Mouse (Mus musculus): ENCODE data around the gene Hcrt. TPM values are rescaled to one million over a fixed set of nuclear protein-coding genes. Genes with fewer than 3 reads are reported as not detected.
A peak's percentile ranks its signal among the peaks of the same experiment; 100 is the strongest.

Hcrt gene
- polyA plus RNA-seq, 1 experiment from 2014 or later: 2.3 TPM

DNA sequence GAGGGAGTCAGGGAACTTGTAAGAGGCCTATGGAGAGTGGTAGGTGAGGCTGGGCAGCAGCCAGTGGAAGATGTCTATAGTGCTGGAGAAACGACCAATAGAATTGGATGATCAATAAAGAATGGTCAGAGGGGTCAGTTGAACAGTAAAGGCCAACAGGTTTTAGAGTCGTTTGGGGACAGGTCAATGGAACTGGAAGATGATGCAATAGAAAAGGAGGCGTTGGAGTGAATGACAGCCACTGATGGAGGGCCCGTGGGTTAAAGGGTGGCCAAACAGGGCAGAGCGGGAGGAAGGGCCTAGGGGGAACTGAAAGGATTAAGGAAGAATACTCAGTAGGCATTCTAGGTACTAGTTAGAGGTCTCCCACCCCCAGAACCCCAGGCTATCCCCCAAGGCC, 15.6 kb downstream of the Hcrt start:
- no peak for ATAC-seq (replicated peaks)
- no peak overlapping the region for H3K4me3 ChIP-seq
- H3K4me2 ChIP-seq: no peak overlapping the region
- H3K9me3 ChIP-seq: no peaks in the 10 kb centered on the region
- H3K27me3 ChIP-seq (replicated peaks): 0 out of 2 replicates have a peak, but pooled peaks cover 4% of the 10 kb centered on the region
- H3K4me1 ChIP-seq: no peaks in the 10 kb centered on the region
- 79% methylated on average over 5 of the region's 5 CpGs for WGBS
- no peak overlapping the region for H3K27ac ChIP-seq
- H3K36me3 ChIP-seq (replicated peaks): peaks cover 10% of the 10 kb centered on the region
- no peak overlapping the region for H3K9ac ChIP-seq

- peaks cover 6% of the 10 kb centered on the region for H3K36me3 ChIP-seq (replicated peaks)
Measured at GRCm38 (mm10) chr11:100746546-100746945, 16.2 kb downstream of the Hcrt start.

GRCm38 (mm10) chr11:100745085-100745484, 17.6 kb downstream of the Hcrt start:
- H3K4me2 ChIP-seq: no peak overlapping the region
- 12% methylated on average over 6 of the region's 6 CpGs for WGBS
- H3K9me3 ChIP-seq: no peaks in the 10 kb centered on the region
- peak; percentile 62 for ATAC-seq (replicated peaks)
- H3K27me3 ChIP-seq (replicated peaks): 0 out of 2 replicates have a peak, but pooled peaks cover 4% of the 10 kb centered on the region
- peaks cover 11% of the 10 kb centered on the region; the same call in 1 of the 2 replicates for H3K36me3 ChIP-seq (replicated peaks)
- H3K9ac ChIP-seq: no peak overlapping the region
- H3K4me3 ChIP-seq: no peak overlapping the region
- H3K4me1 ChIP-seq: no peaks in the 10 kb centered on the region
- no peak overlapping the region for H3K27ac ChIP-seq

More at GRCm38 (mm10) chr11:100746546-100746945, 16.2 kb downstream of the Hcrt start:
- H3K4me1 ChIP-seq: no peaks in the 10 kb centered on the region
- no peak overlapping the region for H3K4me2 ChIP-seq
- H3K9ac ChIP-seq: no peak overlapping the region
- H3K4me3 ChIP-seq: no peak overlapping the region
- ATAC-seq (replicated peaks): no peak
- H3K9me3 ChIP-seq: no peaks in the 10 kb centered on the region
- H3K27me3 ChIP-seq (replicated peaks): 0 out of 2 replicates have a peak, but pooled peaks cover 4% of the 10 kb centered on the region
- 89% methylated on average over 10 of the region's 10 CpGs for WGBS
- H3K27ac ChIP-seq: no peak overlapping the region

- no peak overlapping the region for H3K4me2 ChIP-seq
- peaks cover 7% of the 10 kb centered on the region; the same call in 1 of the 2 replicates for H3K36me3 ChIP-seq (replicated peaks)
- no peak overlapping the region for H3K27ac ChIP-seq
- H3K27me3 ChIP-seq (replicated peaks): no peaks in the 10 kb centered on the region
- no peak overlapping the region for H3K9ac ChIP-seq
- ATAC-seq (replicated peaks): no peak
- no peak overlapping the region for H3K4me3 ChIP-seq
- WGBS: 76% methylated on average over 6 of the region's 6 CpGs
- peaks cover 17% of the 10 kb centered on the region for H3K4me1 ChIP-seq
- H3K9me3 ChIP-seq: no peaks in the 10 kb centered on the region
Measured at GRCm38 (mm10) chr11:100741348-100741747, 21.4 kb downstream of the Hcrt start.

DNA sequence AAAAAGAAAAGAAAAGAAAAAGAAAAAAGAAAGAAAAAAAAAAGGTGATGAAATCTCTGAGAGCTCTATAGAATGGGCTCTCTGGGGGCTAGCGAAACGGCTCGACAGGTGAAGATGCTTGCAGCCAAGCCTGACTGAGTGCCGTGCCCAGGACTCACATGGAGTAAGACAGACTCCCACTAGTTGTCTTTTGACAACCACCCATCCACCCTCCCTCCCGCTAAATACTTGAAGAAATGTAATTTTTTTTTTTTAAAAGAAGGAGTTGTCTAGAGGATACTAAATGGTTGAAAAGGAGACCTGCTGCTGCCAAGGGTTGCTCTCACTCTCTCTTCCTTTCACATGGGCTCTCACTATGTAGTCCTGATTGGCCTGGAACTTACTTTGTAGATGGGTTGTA, 24.0 kb downstream of the Hcrt start:
- no peaks in the 10 kb centered on the region for H3K27me3 ChIP-seq (replicated peaks)
- peak overlapping the region; percentile 92 for H3K4me2 ChIP-seq
- peaks cover 7% of the 10 kb centered on the region; the same call in 1 of the 2 replicates for H3K36me3 ChIP-seq (replicated peaks)
- 14% methylated on average over 5 of the region's 5 CpGs for WGBS
- peak overlapping the region; percentile 61 for H3K9ac ChIP-seq
- H3K9me3 ChIP-seq: no peaks in the 10 kb centered on the region
- peak overlapping the region; percentile 99 for H3K4me3 ChIP-seq
- H3K27ac ChIP-seq: peak overlapping the region; percentile 91
- H3K4me1 ChIP-seq: peaks cover 25% of the 10 kb centered on the region
- 0 out of 2 replicates have a peak, but pooled peaks have one; percentile 1 for ATAC-seq (replicated peaks)

GRCm38 (mm10) chr11:100738066-100738604, 24.6 kb downstream of the Hcrt start, which contains the start of gene Rab5c:
TSS of gene Rab5c (minus strand) at chr11:100738215.
- Histone ChIP-seq H3K27ac (peak within 1 kb of the TSS; percentile 91), H3K4me2 (peak within 1 kb of the TSS; percentile 92), H3K27me3 (replicated peaks) (no peaks in the 10 kb centered on the region), H3K36me3 (replicated peaks) (peaks cover 7% of the 10 kb centered on the region; the same call in 1 of the 2 replicates), H3K4me1 (peaks cover 25% of the 10 kb centered on the region), H3K9me3 (no peaks in the 10 kb centered on the region), H3K4me3 (peak within 1 kb of the TSS; percentile 99), H3K9ac (peak within 1 kb of the TSS; percentile 94)
- under 1% methylated on average over 39 of the region's 39 CpGs for WGBS
- ATAC-seq (replicated peaks): peak; percentile 99

DNA sequence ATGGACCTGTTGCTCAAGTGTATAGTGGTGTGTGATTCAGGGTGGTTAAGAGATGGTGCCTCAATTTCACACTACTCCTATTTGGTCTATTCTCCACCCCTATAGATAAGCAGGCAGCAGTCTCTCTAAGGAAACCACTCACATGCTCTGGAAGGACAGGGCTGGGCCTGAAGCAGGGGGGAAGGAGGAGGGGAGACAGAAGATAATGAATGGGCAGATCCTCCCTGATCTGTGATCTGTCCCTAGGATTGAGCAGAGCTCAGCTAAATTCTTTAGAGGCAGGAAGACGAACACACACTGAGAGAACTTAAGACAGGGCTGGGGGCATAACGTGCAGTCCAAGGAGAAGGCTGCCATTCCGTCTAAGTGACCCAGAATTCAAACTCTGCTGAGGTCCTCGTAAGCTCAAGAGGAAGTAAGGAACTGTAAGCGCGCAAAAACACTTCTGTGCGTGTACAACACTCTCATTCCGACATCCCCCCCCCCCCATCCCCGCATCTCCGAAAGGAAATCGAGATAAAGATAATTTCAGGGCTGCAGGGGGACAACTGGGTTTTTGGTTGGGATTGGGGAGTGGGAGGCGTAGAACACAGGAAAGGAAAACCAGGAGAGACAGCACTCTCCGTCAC, 25.5 kb downstream of the Hcrt start:
- Histone ChIP-seq H3K27me3 (replicated peaks) (no peaks in the 10 kb centered on the region), H3K4me3 (peak overlapping the region; percentile 99), H3K36me3 (replicated peaks) (peaks cover 7% of the 10 kb centered on the region; the same call in 1 of the 2 replicates), H3K4me2 (peak overlapping the region; percentile 92), H3K9ac (peak overlapping the region; percentile 94), H3K4me1 (peaks cover 25% of the 10 kb centered on the region), H3K9me3 (no peaks in the 10 kb centered on the region), H3K27ac (0 out of 2 replicates have a peak overlapping the region, but pooled peaks have one; percentile 63)
- WGBS: 3% methylated on average over 13 of the region's 13 CpGs
- no peak for ATAC-seq (replicated peaks)

GRCm38 (mm10) chr11:100736746-100737080, 26.0 kb downstream of the Hcrt start:
- Histone ChIP-seq H3K4me2 (peak overlapping the region; percentile 92), H3K36me3 (replicated peaks) (peaks cover 7% of the 10 kb centered on the region; the same call in 1 of the 2 replicates), H3K27ac (no peak overlapping the region), H3K4me3 (peak overlapping the region; percentile 99), H3K9ac (no peak overlapping the region), H3K4me1 (peaks cover 25% of the 10 kb centered on the region), H3K27me3 (replicated peaks) (no peaks in the 10 kb centered on the region), H3K9me3 (no peaks in the 10 kb centered on the region)
- no peak for ATAC-seq (replicated peaks)
- 86% methylated on average over 4 of the region's 4 CpGs for WGBS

- no peak overlapping the region for H3K4me3 ChIP-seq
- H3K4me1 ChIP-seq: peaks cover 25% of the 10 kb centered on the region
- no peak overlapping the region for H3K27ac ChIP-seq
- H3K36me3 ChIP-seq (replicated peaks): peaks cover 3% of the 10 kb centered on the region; the same call in 1 of the 2 replicates
- no peaks in the 10 kb centered on the region for H3K27me3 ChIP-seq (replicated peaks)
- no peak for ATAC-seq (replicated peaks)
- H3K9ac ChIP-seq: 0 out of 2 replicates have a peak overlapping the region, but pooled peaks have one; percentile 4
- H3K9me3 ChIP-seq: no peaks in the 10 kb centered on the region
- H3K4me2 ChIP-seq: peak overlapping the region; percentile 92; the same call in 1 of the 2 replicates
- WGBS: 83% methylated on average over 14 of the region's 14 CpGs
Measured at GRCm38 (mm10) chr11:100735954-100736745, 26.6 kb downstream of the Hcrt start.

- H3K27me3 ChIP-seq (replicated peaks): no peaks in the 10 kb centered on the region
- no peak overlapping the region for H3K4me3 ChIP-seq
- peaks cover 25% of the 10 kb centered on the region for H3K4me1 ChIP-seq
- WGBS: 92% methylated on average over 9 of the region's 9 CpGs
- no peaks in the 10 kb centered on the region for H3K9me3 ChIP-seq
- H3K27ac ChIP-seq: no peak overlapping the region
- no peak overlapping the region; the same call in 1 of the 2 replicates for H3K4me2 ChIP-seq
- no peaks in the 10 kb centered on the region for H3K36me3 ChIP-seq (replicated peaks)
- no peak for ATAC-seq (replicated peaks)
- no peak overlapping the region for H3K9ac ChIP-seq
Measured at GRCm38 (mm10) chr11:100735134-100735865, 27.4 kb downstream of the Hcrt start.

- 90% methylated on average over 6 of the region's 6 CpGs for WGBS
- Histone ChIP-seq H3K9ac (no peak overlapping the region), H3K4me1 (peaks cover under 1% of the 10 kb centered on the region; the same call in 1 of the 2 replicates), H3K4me3 (no peak overlapping the region), H3K4me2 (no peak overlapping the region), H3K9me3 (no peaks in the 10 kb centered on the region), H3K36me3 (replicated peaks) (0 out of 2 replicates have a peak, but pooled peaks cover 6% of the 10 kb centered on the region), H3K27ac (no peak overlapping the region), H3K27me3 (replicated peaks) (no peaks in the 10 kb centered on the region)
- no peak for ATAC-seq (replicated peaks)
Measured at GRCm38 (mm10) chr11:100730477-100731205, 32.1 kb downstream of the Hcrt start.
